23 mouse cellular contexts compared by ENCODE assay signal in the genomic region with DNA sequence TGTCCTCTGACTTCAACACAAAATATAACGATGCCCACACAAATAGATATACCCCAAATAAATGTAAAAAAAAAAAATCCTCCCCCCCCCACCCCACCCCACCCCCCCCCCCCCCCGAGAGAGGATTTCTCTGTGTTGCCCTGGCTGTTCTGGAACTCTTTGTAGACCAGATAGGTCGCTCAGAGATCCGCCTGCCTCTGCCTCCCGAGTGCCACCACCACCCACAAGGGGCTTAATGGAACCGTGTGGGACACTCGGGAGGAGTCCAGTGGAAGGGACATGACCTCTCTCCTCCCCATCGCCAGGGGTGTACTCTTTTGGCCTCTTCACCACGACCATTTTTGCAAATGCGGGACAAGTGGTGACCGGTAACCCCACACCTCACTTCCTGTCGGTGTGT. TPM values are rescaled to one million over a fixed set of nuclear protein-coding genes. Genes with fewer than 3 reads are reported as not detected.
"Had no signal": no experiment of that assay in that cellular context is flagged by ENCODE, and none has a peak within 500 bp of the region (broad histone marks: within the 10 kb centered on the region; RNA-seq: fewer than 3 reads in every experiment).

No protein-coding gene starts in this region.

- H3K27ac ChIP-seq: gastrocnemius, adult 2 months; heart, embryonic 10.5 days; hindbrain, embryonic 10.5 days; hindbrain, embryonic 14.5 days; intestine, embryonic 15.5 days; layer of hippocampus, adult 2 months; left cerebral cortex, adult 2 months; limb, embryonic 10.5 days; limb, embryonic 12.5 days; liver, embryonic 13.5 days had no signal

- DNase-seq: gastrocnemius, adult 2 months; gastrocnemius, postnatal 25 days; heart, postnatal 10 days; heart, postnatal 4 days; kidney, adult 18-20 months; kidney, adult 8-10 months; kidney, postnatal 25 days; kidney, postnatal 4 days; liver; liver, embryonic 13.5 days had no signal

- ATAC-seq: inflammation-experienced regulatory T-cells, adult 6 months; intestine, embryonic 15.5 days; intestine, postnatal 0 days had no signal

- H3K4me2 ChIP-seq: heart, embryonic 12.5 days; hindbrain, embryonic 14.5 days; intestine, embryonic 15.5 days; limb, embryonic 12.5 days; liver, embryonic 11.5 days; liver, embryonic 13.5 days had no signal

- H3K36me3 ChIP-seq: heart, embryonic 10.5 days; intestine, embryonic 15.5 days; limb, embryonic 10.5 days had no signal

- H3K9ac ChIP-seq: heart, embryonic 12.5 days; hindbrain, embryonic 14.5 days; intestine, embryonic 15.5 days; limb, embryonic 12.5 days; liver, embryonic 13.5 days had no signal

- H3K4me3 ChIP-seq: gastrocnemius, adult 2 months; heart, embryonic 10.5 days; heart, embryonic 12.5 days; hindbrain, embryonic 10.5 days; intestine, embryonic 15.5 days; layer of hippocampus, adult 2 months; left cerebral cortex, adult 2 months; limb, embryonic 10.5 days; limb, embryonic 12.5 days; liver, embryonic 13.5 days had no signal

- H3K9me3 ChIP-seq: heart, embryonic 10.5 days; heart, embryonic 12.5 days; hindbrain, embryonic 10.5 days; intestine, embryonic 15.5 days; limb, embryonic 10.5 days; limb, embryonic 12.5 days; liver, embryonic 13.5 days had no signal

RNA-seq across cellular contexts. Expression of a gene that starts 15.8 kb away (rescaled TPM):
- total RNA-seq: granulocyte monocyte progenitor cell, adult 5-6 weeks had no signal
- polyA plus RNA-seq: inflammation-experienced regulatory T-cells, adult 6 months had no signal
